Mouse (Mus musculus) Muller cell, postnatal 12 days (primary cell): Measurements from ENCODE around the gene Mrpl45.
A peak's percentile ranks its signal among the peaks of the same experiment; 100 is the strongest.
"Not testable (repeated sequence)": the region's sequence is repeated elsewhere in the genome, so short reads cannot be mapped to it uniquely, and the experiment has no call there.

Experiments used
- DNase-seq: peaks from one replicate; pipeline ENCODE4 v3.0.0-alpha.2; 2015; ENCODE audit errors: inconsistent ontology term

Mrpl45 gene

DNA sequence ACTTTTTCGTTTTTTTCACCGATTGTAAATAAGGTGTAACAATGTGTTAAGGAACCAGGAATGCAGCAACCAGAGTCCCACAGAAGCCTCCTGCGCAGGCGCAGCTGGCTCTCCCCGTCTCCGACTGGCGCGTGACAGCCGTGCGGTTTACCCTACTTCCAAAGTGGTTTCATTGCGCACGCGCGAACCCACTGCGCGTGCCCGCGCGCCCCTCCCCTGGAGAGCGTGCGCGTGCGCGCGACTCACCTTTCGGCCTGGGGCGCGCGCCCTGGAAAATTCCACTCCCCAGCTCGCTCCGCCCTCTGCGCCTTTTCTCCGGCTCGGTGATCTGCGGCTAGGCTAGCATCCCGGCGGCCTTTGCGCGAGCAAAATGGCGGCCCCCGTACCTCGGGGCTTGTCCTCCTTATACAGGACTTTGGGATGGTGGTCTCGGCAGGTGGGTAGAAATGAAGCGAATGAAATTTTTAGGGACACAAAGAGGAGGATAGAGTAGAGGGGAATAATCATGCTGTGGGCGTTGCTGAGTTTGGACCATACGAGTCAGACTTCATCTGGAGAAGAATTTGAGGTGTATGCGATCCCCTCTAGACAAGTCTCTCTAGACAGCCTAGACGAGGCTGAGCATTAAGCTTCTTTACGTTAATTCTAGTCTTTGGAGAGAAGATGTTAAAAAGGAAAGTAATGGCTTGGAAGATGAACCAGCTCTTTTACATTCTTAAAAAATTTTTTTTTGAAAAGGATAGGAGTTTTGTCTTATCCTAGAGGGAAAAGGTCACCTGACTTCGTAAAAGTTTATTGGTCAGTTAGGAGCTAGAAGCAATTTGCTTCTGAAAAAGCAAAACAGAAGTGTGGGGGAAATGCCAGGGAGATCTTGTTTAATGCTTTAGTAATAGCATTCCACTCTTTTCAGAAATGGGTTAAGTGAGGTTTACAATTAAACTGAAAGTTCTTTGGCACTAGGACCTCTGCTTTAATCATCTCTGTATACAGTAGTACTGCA is at the start of gene Mrpl45:
Gene Mrpl45, plus strand, starts transcription at position 213 of the 1,000 bp plus-strand sequence.
- DNase-seq, result peak; percentile 99

DNA sequence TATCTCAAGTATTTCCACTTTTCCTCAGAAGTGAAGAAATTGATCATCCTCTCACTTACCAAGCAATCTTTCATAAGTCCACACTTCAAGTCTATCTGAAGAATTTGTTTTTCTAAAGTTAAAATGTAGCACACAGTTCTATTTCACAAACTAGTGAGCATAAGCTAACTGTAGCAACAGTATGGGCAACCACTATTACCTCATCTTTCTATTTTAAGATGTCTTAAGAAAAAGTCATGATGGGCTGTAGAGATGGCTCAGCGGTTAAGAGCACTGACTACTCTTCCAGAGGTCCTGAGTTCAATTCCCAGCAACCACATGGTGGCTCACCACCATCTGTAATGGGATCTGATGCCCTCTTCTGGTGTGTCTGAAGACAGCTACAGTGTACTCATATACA is 49.0 kb upstream of the Mrpl45 start:
- DNase-seq, result not testable (repeated sequence)

DNA sequence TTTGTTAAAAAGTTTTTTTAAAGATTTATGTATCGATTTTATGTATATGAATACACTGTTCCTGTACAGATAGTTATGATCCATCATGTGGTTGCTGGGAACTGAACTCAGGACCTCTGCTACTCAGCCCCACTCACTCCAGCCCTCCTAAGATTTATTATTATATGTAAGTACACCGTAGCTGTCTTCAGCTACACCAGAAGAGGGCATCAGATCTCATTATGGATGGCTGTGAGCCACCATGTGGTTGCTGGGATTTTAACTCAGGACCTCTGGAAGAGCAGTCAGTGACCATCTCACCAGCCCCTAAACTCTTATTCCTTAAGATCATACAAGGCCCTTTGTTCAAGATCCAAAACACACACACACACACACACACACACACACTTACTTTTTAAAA is 45.5 kb upstream of the Mrpl45 start:
- DNase-seq, result not testable (repeated sequence)

DNA sequence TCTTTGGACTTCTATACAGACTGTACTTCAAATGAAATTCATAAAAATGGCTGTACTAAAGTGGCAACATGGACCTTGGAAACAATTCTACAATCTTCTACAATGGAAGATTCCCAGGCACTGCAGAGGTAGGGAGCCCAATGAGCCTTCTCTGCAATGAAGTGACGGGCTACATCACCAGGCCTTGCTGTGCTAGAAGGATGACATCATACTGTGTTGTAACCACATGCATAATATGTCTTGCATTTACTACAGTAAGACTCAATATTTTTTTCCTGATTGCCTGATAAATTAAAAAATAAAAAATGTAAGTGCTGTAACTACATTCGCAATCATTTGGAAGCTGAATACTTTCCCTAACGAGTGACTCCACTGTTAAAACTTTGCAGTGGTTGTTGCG is 42.7 kb upstream of the Mrpl45 start:
- no peak for DNase-seq

DNA sequence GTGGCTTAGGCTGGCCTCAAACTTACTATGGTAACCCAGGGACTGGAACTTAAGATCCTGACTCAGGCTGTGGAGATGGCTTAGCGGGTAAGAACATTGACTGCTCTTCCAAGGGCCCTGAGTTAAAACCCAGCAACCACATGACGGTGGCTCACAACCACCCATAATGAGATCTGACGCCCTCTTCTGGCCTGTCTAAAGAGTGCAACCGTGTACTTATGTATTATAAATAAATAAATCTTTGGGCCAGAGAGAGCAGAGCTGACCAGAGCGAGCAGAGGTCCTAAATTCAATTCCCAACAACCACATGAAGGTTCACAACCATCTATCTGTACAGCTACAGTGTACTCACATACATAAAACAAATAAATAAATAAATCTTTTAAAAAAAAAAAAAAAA is 41.9 kb upstream of the Mrpl45 start:
- no peak for DNase-seq

DNA sequence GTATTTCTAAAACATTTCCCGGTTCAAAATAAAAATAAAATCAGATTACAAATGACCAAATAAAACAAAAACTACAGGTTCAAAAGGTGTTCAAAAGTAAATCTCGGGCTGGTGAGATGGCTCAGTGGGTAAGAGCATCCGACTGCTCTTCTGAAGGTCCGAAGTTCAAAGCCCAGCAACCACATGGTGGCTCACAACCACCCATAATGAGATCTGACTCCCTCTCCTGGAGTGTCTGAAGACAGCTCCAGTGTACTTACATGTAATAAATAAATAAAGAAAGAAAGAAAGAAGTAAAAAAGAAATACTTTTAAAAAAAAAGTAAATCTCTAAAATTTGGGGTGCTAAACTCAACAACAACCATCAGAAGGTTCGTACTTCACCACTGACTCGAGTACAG is 40.6 kb upstream of the Mrpl45 start:
- not testable (repeated sequence) for DNase-seq

DNA sequence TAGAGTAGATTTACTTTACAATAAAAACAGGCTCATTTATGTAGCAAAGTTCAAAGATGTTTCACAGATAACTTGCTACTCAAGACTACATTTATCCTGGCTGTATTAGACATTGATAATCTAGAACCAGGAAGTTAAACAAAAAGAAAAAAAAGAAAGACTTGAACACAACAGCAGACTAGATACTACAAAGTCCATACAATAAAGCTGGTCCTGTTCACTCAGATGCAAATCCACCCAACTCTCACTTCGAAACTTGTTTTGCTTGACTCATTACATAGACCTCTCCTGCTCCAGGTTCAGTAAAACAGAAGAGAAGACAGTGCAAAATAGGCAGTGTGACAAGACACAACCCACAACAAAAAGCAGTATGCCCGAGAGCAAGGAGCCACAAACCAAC is 40.2 kb upstream of the Mrpl45 start:
- no peak for DNase-seq

DNA sequence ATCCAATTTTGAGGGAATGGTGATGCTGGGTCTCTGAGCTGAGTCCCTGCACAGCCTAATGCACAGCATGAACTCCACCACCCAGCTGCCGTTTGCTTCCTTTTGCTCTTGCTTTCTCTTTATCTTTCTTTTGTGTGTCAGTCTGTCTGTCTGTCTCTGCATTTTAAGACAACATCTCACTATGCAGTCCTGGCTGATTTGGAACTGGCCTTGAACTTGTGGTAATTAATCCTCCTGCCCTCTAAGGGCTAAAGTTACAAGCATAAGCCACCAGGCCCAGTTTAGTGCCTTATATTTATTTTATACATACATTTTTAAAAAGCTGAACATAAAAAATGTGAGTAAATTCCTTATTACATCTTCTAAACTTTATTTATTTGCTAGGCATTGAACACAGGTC is 39.5 kb upstream of the Mrpl45 start:
- no peak for DNase-seq

DNA sequence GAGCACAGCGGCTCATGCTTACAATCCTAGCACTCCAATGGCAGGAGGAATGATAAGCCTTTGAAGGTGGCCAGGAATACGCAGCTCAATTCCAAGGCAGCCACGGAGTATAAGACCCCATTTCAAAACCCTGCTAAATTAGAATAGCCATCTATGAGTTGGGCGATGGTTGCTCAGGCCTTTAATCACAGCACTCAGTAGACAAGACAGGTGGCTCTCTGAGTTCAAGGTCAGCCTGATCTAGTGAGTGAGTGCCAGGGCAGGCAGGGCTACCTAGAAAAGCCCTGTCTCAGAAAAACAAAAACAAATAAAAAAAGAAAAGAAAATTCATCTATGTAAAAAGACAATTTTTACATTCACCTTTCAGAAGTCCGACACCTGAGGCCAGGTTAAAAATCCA is 38.4 kb upstream of the Mrpl45 start:
- DNase-seq, result no peak

DNA sequence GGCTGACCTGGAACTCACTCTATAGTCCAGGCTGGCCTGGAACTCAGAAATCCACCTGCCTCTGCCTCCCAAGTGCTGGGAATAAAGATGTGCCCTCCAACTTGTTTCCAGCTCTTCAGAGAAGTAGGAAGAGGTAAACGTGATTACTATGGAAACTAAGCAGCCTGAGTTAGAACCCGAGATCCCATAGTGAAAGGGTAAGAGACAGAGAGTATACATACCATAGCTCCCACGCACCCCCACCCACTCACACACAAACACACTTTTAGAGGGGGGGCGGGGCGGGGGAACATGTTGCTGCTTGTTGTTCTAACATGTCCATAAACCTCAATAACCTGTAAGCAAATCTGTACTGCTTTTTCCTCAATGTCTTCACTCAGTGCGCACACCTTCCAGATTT is 37.1 kb upstream of the Mrpl45 start:
- no peak for DNase-seq

DNA sequence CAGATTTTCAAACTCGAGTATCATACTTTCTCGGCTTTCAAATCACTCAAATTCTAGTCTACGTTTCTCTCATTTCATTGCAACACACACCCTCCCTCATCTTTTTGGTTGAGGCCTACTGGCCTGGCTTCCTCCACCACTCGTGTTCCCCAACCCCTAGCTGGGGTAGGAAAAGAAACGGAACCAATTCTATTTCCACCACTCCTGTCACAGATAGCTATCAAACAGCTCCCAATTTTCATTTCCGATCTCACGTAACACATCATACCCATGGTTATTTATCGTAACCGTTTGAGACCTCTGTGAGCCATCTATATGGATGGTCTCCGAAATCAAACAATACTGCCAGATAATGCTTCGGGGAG is 36.5 kb upstream of the Mrpl45 start:
- no peak for DNase-seq

DNA sequence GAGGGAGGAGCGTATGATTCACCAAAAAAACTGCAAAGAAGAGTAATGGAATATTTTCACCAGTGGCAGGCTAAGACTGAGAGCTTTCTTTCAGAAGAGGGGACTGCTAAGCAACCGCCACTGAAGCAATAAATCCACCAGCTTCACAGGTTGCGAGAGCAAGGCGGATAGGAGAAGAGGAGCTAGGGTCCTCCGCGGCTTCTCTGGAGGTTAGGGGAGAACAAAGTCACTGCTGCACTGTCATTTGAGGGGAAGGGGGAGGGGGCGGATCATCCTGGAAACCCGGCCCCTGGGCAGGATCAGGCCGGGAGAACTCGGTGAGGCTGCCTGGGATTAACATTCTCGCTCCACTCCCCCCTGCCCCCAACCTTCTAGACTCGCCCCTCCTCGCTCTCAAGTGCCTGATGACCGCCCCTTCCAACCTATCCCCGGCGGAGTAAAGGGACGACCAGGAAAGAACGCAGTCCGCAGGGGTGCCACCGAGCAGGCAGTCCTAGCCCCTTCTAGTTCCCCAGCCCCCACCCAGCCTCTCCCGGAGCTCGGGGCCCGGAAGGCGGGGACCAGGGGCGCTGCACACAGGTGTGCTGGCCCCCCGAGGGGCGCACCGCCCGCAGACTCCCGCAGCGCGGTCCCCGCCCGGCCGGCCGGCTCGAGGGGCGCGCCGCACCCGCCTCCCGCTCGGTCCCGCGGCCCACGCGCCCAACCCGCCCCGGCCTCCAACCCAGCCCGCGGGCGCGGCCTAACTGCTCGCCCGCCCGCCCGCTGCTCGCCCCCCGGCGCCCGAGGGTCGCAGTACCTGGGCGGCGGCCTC is 35.9 kb upstream of the Mrpl45 start:
- peak; percentile 94 for DNase-seq

DNA sequence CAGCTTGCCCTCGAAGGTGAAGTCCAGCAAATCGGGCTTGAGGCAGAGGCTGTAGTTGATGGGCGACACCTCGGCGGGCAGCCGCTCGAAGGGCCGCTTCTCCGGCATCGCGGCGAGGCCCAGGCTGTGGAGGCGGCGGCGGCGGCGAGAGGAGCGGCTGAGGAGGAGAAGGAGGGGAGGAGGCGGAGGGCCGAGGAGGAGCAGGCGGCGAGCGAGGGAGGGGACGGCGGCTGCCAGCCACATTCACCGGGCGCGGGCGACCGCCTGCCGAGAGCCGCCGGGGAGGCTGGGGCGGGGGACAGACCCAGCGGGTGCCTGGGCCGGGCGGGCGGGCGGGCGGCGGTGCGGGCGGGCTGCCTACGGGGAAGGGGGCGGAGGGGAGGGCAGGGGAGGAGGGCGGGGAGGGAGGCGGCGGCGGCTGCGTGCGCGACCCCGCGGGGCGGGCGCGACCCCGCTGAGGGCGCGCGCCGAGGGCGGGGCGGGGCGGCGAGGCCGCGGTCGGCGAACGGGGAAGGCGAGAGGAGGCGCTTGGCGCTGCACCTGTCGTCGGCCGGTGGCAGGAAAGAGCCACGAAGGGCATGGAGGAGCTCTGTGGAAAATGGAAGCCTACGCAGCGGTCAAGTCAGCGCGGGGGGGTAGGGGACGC is 35.2 kb upstream of the Mrpl45 start, which contains the start of gene Npepps:
Gene Npepps, minus strand, starts transcription at position 423 of the 646 bp plus-strand sequence.
- DNase-seq, result peak; percentile 84

DNA sequence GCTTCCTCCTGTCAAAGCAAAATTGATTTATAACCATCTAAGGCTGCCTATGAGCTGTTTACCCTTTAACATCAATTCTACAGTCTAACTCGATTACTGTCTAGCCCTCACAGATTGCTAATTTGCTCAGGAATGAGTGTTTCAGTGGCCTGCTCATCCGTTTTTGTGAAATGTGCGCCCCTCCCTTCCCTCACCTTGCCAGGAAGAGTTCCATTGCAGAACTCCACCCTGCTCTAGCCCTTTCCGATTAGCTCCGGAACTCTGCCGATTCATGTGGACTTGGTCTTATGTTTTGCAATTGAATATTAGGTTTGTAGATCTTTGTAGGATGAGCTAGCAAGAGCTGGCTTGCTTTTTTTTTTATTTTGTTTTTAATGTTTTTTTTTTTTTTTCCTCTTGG is 33.3 kb upstream of the Mrpl45 start:
- no peak for DNase-seq

DNA sequence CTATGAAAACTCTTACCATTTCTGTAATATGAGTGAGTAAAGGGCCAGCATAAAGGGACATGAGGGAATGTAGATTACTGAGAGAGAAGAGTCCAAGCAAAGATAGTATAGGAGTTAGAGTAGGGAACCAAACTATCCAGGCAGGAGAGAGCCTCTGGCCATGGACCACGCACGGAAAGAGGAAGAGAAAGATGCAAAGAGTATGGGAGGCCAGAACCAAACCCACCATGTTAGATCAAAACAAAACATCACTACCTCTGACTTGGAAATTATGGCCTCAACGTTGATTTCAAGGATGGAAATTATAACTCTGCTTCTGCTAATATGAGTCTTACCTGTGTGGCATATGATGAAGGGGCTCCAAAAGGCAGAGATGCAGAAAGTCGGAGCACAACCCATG is 30.7 kb upstream of the Mrpl45 start:
- no peak for DNase-seq

DNA sequence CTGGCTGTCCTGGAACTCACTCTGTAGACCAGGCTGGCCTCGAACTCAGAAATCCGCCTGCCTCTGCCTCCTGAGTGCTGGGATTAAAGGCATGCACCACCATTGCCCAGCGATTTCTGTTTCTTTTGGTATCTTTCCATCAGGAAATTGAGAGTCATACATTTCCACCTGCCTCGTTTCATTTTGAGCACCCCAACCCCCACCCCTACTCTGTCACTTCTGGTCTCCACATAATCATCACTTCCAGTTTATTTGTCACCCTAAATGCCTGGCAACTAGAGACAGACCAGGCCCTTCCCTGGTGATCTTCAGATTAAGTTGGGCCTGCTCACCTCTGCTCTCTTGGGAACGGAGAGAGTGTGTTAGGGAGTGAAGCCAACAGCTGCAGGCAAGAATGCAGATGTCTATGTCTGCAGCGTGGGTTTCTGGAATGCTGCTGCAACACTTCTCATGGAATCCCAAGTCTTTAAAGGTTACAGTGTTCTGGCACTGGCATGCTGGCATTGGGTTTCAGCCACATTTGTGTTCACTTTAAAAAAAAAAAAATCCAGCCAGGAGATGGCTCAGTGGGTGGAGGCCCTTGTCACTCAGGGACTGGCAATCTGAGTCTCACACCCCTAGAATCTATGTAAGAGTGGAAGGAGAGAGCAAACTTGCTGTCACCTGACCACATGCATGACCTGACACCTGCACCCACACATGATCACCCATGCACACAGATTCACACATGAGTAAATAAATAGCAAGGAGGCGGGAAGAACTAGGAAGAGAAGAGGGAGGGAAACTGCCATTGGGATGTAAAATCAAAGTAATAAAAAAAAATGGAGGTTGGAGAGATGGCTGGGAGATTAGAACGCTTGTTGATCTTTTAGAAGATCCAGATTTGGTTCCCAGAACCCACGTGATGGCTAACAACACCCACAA is 29.4 kb upstream of the Mrpl45 start:
- DNase-seq, result peak; percentile 50

DNA sequence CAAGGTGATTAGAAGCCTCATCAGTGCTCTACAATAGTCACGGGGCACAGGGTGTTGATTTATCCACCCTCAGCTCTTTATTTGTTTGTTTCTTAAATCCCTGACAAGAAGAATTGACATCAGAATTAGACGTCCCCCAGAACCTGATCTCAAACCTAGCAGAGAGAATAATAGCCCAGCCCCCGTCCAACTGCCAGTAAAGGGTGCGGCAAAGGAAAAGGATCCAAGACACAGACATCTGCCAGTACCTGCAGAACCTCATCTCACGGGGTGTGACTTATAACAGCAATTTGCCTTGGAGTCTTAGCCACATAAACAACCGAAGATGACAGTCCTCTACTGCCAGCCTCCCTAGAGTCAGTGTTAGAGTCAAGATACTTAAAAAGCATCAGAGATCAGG is 28.5 kb upstream of the Mrpl45 start:
- DNase-seq, result no peak

DNA sequence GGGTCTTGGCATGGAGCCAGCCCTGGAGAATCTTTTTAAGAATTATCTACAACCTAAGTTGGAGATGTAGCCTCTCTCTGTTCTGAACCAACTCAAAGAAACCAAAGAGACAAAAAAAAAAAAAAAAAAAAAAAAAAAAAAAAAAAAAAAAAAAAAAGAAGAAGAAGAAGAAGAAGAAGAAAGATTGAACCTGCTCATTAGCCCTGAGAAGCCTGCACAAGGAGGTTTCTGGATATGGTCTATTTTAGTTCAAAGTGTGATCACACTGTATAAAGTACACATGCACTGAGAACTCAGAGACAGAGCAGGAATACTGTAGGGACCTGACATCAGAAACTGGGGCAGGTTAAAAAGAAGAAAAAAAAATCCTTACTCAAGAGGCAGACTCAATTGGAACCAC is 27.9 kb upstream of the Mrpl45 start:
- no peak for DNase-seq

DNA sequence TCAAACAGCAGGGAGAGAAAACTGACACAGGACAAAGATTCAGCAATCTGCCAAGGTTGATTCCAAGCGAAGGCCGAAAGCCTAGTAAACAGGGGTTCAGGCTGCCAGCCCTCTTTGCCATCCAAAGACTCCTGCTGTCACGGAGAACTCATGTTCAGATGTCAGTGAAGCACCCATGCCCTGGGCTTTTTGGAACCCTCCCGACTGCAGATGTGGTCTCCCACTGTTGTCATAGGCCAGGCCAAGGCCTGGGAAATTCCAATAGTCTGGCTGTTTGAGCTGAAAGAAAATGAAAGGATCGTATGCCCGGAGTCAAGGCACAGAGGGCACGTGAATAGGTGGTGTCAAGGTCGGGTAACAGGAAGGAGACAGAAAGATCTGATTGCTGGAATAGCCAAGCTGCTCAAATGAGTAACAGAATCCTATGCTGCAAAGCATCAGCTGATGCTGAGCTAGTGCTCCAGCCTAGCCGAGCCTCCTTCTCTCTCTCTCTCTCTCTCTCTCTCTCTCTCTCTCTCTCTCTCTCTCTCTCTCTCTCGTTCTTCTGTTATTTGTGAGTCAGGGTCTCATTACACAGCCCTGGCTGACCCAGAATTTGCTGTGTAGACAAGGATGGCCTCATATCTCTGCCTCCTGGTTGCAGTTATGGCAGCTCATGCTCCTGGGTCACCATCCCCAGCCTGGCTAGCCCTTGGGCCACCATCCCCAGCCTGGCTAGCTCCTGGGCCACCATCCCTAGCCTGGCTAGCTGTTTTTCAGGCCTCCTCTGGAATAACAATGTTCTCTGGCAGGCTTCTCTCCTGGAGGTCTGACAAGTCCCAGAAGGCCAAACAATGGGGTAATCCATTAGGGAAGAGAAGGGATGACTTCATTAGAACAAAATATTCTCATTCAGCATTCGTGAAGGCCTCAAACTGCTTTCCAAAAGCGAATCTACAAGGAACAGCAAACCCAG is 26.0 kb upstream of the Mrpl45 start:
- DNase-seq, result peak; percentile 69

DNA sequence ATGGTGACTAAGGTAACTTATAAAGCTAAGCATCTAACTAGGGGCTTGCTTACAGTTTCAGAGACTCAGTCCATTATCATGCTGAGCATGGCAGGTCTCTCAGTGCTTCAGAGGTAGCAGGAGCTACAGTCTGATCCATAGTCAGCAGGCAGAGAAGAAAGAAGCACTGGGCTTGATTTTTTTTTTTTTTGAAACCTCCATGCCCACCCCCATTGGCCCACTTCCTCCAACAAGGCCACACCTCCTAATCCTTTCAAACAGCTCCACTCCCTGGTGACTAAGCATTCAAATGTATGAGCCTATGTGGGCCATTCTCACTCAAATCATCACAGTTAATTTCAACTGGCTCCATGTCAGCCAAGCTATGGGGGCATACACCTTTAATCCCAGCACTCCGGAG is 22.8 kb upstream of the Mrpl45 start:
- no peak for DNase-seq
